Mouse (Mus musculus): ENCODE data around the gene Adra1b. TPM values are rescaled to one million over a fixed set of nuclear protein-coding genes. Genes with fewer than 3 reads are reported as not detected.

Adra1b gene
- not detected for polyA plus RNA-seq (2017; shearing (Covaris generic))

DNA sequence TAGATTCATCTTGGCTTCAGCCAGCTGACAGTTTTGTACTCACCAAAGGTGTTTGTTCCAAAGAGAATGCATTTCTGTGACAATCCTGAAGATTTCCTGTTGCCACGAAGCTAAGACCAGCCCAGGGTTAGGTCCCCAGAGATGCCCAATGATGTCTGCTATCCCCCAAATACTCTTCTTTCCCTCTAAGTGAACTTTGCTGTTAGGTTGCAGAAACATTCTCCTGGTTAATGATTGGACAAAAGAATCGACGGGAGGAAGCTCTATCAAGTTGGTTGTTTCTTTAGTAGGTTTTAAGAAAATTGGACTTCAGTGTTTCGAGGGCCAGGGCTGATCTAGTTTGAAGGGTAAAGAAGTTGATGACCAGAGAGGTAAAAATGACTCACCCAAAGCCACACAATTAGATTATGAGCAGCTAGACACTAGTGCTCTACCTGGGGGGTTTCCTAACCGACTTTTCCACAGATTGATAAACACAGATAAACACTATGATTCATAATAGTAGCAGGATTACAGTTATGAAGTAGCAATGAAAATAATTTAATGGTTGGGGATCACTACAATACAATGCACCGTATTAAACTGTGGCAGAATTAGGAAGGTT is at the start of gene Adra1b:
Gene Adra1b (minus strand): TSS at position 160 of the 604 bp plus-strand sequence.

DNA sequence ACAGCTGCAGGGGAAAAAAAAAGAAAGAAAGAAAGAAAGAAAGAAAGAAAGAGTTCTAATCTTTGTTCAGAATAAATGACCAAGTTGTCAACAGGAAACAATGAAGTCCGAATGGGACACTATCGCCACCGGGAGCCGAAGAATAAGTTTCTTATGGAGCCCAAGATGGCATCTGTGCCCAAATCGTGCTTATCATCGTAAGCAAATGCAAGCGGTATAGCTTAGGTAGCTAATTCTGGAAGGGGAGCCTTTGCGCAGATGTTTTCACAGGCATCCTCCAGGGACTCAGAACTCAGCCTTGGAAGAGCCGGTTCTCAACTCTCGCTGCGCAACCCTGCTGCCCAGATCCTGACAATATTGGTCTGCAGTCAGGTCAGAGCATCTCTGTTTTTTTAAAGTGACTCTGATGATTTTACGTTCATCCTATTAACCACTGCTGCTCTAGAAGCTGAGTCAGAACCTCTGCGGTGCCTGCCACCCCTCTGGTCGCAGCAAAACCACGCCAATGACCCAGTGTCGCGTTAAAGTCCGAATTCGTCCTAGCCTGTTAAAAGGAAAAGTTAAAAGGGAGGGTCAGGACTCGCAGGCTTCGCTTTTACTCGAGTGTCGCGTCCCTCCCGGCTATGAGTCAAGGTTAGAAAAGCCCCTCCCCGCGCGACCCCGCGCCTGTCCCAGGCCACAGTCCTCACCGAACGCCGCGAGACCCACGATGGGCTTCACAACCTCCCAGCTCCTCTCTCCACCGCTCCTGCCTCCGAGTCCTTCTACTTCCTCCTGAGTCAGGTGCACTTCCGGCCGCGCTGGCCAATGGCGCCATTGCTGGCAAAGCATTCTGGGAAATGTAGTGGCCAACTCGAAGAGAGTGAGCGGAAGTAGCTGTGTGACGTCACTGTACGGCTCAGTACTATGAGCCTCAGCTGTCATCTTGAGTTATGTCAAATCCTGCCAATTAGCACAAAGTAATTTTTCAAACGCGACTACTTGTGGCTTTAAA is 153.5 kb downstream of the Adra1b start, which contains the start of gene Ttc1:
Gene Ttc1 (minus strand): TSS at position 776 of the 994 bp plus-strand sequence.

Other genes with a start within 250 kb of the Adra1b start
- 10 to 100 TPM; 57.6 to 65.0 TPM for gene Pwwp2a, start 219.2 kb downstream of the Adra1b start, polyA plus RNA-seq (2017; shearing (Covaris generic))
- 10 to 100 TPM; 65.5 to 78.2 TPM for gene Ttc1, start 153.2 kb downstream of the Adra1b start, polyA plus RNA-seq (2017; shearing (Covaris generic))

All from activated CD4-positive, CD25-positive, alpha-beta regulatory T cell (primary cell).